Mouse (Mus musculus) embryonic fibroblast, embryonic 13.5 days (primary cell): Measurements from ENCODE around the gene Gpr142. TPM values are rescaled to one million over a fixed set of nuclear protein-coding genes. Genes with fewer than 3 reads are reported as not detected.

ENCODE experiments used
- H3K27ac ChIP-seq: 2 replicates; pipeline ENCODE4 v1.5.1; 2012; ENCODE audit warnings: low read length, control low read depth, inconsistent platforms; ENCODE audit not compliant: insufficient read depth
- H3K4me1 ChIP-seq: 2 replicates; pipeline ENCODE4 v1.6.1; 2011; ENCODE audit warnings: low read length; ENCODE audit not compliant: control insufficient read depth, insufficient read depth
- H3K4me3 ChIP-seq: 2 replicates; pipeline ENCODE4 v1.5.1; 2011; ENCODE audit warnings: mild to moderate bottlenecking, control low read depth, low read length; ENCODE audit not compliant: insufficient read depth
- CTCF ChIP-seq: IDR thresholded peaks from 2 replicates; pipeline ENCODE4 v1.5.1; 2011; ENCODE audit warnings: mild to moderate bottlenecking, control low read depth, low read length, moderate library complexity, borderline replicate concordance; ENCODE audit not compliant: insufficient read depth
- POLR2A ChIP-seq: IDR thresholded peaks from 2 replicates; pipeline ENCODE4 v1.6.1; 2011; ENCODE audit warnings: low read depth, mild to moderate bottlenecking, control low read depth, low read length, moderate library complexity
- polyA plus RNA-seq: library from polyadenylated mRNA; stranded (reverse); fragments of >200 nt; gene quantifications from 2 replicates; pipeline ENCODE4 v1.2.4, GENCODE M21; 2011; ENCODE audit warnings: low read depth; ENCODE audit not compliant: missing spikeins, insufficient read length

Gene Gpr142
- polyA plus RNA-seq, 1 experiment, result not detected

GRCm38 (mm10) chr11:114789716-114790115, 9.0 kb upstream of the Gpr142 start:
- no peaks in the 10 kb centered on the region for H3K4me1 ChIP-seq
- no peak overlapping the region for H3K4me3 ChIP-seq
- no peak for TF ChIP-seq CTCF
- no peak for TF ChIP-seq POLR2A
- H3K27ac ChIP-seq, result no peak overlapping the region

- Histone ChIP-seq H3K4me3 (no peak overlapping the region), H3K27ac (no peak overlapping the region), H3K4me1 (no peaks in the 10 kb centered on the region)
- TF ChIP-seq POLR2A, result no peak
- no peak for TF ChIP-seq CTCF
These were observed 8.6 kb upstream of the Gpr142 start for GRCm38 (mm10) chr11:114790171-114790570.

DNA sequence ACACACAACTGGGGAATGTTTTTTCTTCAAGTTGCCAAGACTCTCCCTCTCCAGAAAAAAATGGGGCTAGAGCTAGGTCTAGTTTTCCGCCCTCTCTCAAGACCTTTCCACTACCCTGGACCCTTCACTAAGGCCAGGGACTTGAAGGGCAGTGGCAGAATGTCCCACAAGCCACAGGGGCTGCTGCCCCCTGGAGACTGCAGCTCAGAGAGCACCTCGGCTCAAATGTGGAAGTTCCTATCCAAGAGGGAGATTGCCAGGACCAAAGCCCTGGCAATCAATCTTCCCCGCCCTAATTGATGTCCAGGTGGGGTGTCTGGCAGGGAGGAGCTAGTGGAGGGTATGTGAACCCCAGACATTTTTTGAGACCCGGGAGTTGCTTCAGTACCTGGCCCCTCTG, 7.9 kb upstream of the Gpr142 start:
- Histone ChIP-seq H3K27ac (no peak overlapping the region), H3K4me3 (no peak overlapping the region), H3K4me1 (no peaks in the 10 kb centered on the region)
- 0 out of 2 replicates have a peak, but pooled peaks have one; percentile 11 for TF ChIP-seq CTCF
- TF ChIP-seq POLR2A, result no peak

- TF ChIP-seq CTCF (no peak), POLR2A (no peak)
- Histone ChIP-seq H3K4me3 (no peak overlapping the region; the same call in 1 of the 2 replicates), H3K4me1 (no peaks in the 10 kb centered on the region), H3K27ac (no peak overlapping the region)
These were observed 7.3 kb upstream of the Gpr142 start for GRCm38 (mm10) chr11:114791351-114791889.

GRCm38 (mm10) chr11:114791891-114792411, 6.8 kb upstream of the Gpr142 start:
- Histone ChIP-seq H3K4me1 (no peaks in the 10 kb centered on the region), H3K4me3 (no peak overlapping the region; the same call in 1 of the 2 replicates), H3K27ac (no peak overlapping the region)
- no peak for TF ChIP-seq POLR2A
- no peak for TF ChIP-seq CTCF

- TF ChIP-seq POLR2A, result no peak
- no peak for TF ChIP-seq CTCF
- Histone ChIP-seq H3K4me1 (no peaks in the 10 kb centered on the region), H3K4me3 (no peak overlapping the region), H3K27ac (no peak overlapping the region)
These were observed 5.7 kb upstream of the Gpr142 start for GRCm38 (mm10) chr11:114792931-114793494.

DNA sequence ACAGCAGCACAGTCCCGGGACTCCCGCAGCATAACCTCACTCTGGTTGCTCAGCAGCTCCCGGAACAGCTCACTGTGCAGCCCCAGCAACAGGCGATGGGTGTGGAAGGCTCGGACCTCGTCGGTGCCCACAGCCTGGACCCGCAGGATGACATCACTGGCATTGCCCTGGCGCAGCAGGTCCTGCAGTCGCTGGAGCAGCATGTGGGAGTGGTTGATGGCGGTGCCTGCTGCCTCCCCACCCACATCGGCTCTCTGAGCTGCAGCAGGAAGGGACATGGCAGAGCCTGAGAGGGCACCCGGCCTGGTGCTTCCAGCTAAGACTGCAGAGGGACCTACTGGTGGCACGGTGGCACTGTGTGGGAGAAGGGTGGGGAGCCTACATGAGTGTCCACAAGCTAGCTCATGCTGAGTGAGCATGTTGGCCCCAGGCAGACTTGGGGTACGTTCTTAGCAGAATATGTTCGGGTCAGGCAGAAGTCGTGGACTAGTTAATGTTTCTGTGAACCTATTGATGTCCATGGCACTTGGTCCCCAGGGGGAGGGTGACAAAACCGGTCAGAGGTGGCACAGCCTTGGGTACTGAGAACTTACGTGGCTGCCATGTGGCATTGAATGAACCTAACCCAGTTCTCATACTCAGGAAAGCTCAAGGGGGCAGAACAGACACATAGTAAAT, 4.7 kb upstream of the Gpr142 start:
- H3K4me1 ChIP-seq, result no peaks in the 10 kb centered on the region

GRCm38 (mm10) chr11:114794691-114795090, 4.0 kb upstream of the Gpr142 start:
- Histone ChIP-seq H3K4me3 (no peak overlapping the region), H3K4me1 (no peaks in the 10 kb centered on the region), H3K27ac (no peak overlapping the region)
- TF ChIP-seq CTCF (no peak), POLR2A (no peak)

More for the DNA sequence above, 4.7 kb upstream of the Gpr142 start:
- TF ChIP-seq CTCF (no peak), POLR2A (no peak)
- H3K27ac ChIP-seq, result no peak overlapping the region
- no peak overlapping the region for H3K4me3 ChIP-seq

GRCm38 (mm10) chr11:114795231-114795746, 3.4 kb upstream of the Gpr142 start:
- peak overlapping the region; percentile 35 for H3K4me3 ChIP-seq
- H3K4me1 ChIP-seq, result no peaks in the 10 kb centered on the region
- no peak for TF ChIP-seq POLR2A
- TF ChIP-seq CTCF, result no peak; the same call in 1 of the 2 replicates
- H3K27ac ChIP-seq, result no peak overlapping the region
